Mouse (Mus musculus): ENCODE data around the gene Efcab12. TPM values are rescaled to one million over a fixed set of nuclear protein-coding genes. Genes with fewer than 3 reads are reported as not detected.
A peak's percentile ranks its signal among the peaks of the same experiment; 100 is the strongest.

Efcab12 gene
- total and polyA plus RNA-seq, 3 experiments = 0.11 TPM; not detected in 2

GRCm38 (mm10) chr6:115853091-115853813 lies 15.0 kb upstream of the Efcab12 start, which contains the start of the genes Mbd4 and Ift122 (continued):
- TF ChIP-seq CTCF (IDR thresholded peaks at IDR 0.05 in 2 of 3, conservative IDR thresholded peaks at IDR 0.05 in 1 of 3; ENCODE audit: control insufficient read depth in 1 of 3, insufficient read depth in 1 of 3, low read depth in 2 of 3, low read length in 3 of 3, poor library complexity in 1 of 3, severe bottlenecking in 1 of 3) (peak in 2 of 3 experiments; percentile 36 to 43; a peak in 4 of 6 replicates), RAD21 (IDR thresholded peaks at IDR 0.05; ENCODE audit: low read depth, low read length) (peak; percentile 22), ZKSCAN1 (IDR thresholded peaks at IDR 0.05; ENCODE audit: low read depth, low read length) (no peak), TCF12 (IDR thresholded peaks at IDR 0.05; ENCODE audit: low read depth, low read length) (no peak), KAT2A (conservative IDR thresholded peaks at IDR 0.05; ENCODE audit: low read depth, low read length) (no peak; the same call in 1 of the 2 replicates), JUND (IDR thresholded peaks at IDR 0.05; ENCODE audit: low read depth, low read length) (no peak), SMC3 (IDR thresholded peaks at IDR 0.05; ENCODE audit: low read depth, low read length) (no peak), GATA1 (IDR thresholded peaks at IDR 0.05; ENCODE audit: low read depth, low read length) (no peak), GABPA (IDR thresholded peaks at IDR 0.05; ENCODE audit: low read depth, low read length) (no peak), CHD2 (IDR thresholded peaks at IDR 0.05; ENCODE audit: low read length) (no peak), ZNF384 (IDR thresholded peaks at IDR 0.05; ENCODE audit: low read depth, low read length) (no peak), CHD1 (IDR thresholded peaks at IDR 0.05; ENCODE audit: low read depth, low read length) (no peak), MAZ (IDR thresholded peaks at IDR 0.05; ENCODE audit: low read depth, low read length) (peak; percentile 58; the same call in 1 of the 2 replicates), MAX (IDR thresholded peaks at IDR 0.05; ENCODE audit: low read length) (peak; percentile 81), ETS1 (IDR thresholded peaks at IDR 0.05; ENCODE audit: low read depth, low read length) (peak; percentile 33; the same call in 1 of the 2 replicates), MAFK (IDR thresholded peaks at IDR 0.05; ENCODE audit: borderline replicate concordance, low read depth, low read length) (no peak), ELF1 (IDR thresholded peaks at IDR 0.05; ENCODE audit: low read depth, low read length) (peak; percentile 92), EP300 (IDR thresholded peaks at IDR 0.05; ENCODE audit: low read depth in 1 of 2, low read length in 2 of 2) (no peak), MYC (IDR thresholded peaks at IDR 0.05; ENCODE audit: low read depth, low read length) (no peak), SIN3A (IDR thresholded peaks at IDR 0.05; ENCODE audit: low read length) (peak; percentile 95), ZC3H11A (IDR thresholded peaks at IDR 0.05; ENCODE audit: low read depth, low read length) (no peak), MEF2A (IDR thresholded peaks at IDR 0.05; ENCODE audit: extremely low read depth, insufficient replicate concordance, low read depth, low read length, poor library complexity, severe bottlenecking) (no peak), POLR2AphosphoS5 (IDR thresholded peaks at IDR 0.05; ENCODE audit: borderline replicate concordance, low read depth, low read length) (no peak), USF2 (IDR thresholded peaks at IDR 0.05; ENCODE audit: borderline replicate concordance in 1 of 2, insufficient read depth in 1 of 2, low read depth in 1 of 2, low read length in 2 of 2) (no peak), E2F4 (IDR thresholded peaks at IDR 0.05; ENCODE audit: borderline replicate concordance, low read depth, low read length) (peak; percentile 97), TAL1 (IDR thresholded peaks at IDR 0.05; ENCODE audit: low read length) (no peak)

Data from MEL (cell line).